Mouse (Mus musculus): ENCODE results near the gene Chn2.

Gene Chn2

DNA sequence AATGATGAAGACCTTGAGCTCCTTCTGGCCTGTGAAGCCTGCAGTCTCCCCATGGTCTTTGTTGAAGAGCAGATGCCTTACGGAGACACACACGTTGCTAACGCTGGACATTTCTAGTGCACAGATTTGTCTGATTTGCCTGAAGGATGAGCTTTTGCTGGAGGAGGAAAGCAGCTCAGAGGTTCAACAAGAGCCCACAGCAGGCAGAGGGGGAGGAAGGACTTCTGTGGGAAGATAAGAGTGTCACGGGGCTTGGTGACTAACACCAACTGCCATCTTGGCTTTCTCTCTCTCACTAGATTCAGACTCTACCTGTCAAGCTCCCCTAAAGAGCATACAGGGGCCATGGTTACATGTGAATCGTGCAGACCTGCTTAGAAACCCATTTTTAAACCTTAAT, 37.3 kb downstream of the Chn2 start:
- no peak for DNase-seq (ENCODE audit: low spot score)

DNA sequence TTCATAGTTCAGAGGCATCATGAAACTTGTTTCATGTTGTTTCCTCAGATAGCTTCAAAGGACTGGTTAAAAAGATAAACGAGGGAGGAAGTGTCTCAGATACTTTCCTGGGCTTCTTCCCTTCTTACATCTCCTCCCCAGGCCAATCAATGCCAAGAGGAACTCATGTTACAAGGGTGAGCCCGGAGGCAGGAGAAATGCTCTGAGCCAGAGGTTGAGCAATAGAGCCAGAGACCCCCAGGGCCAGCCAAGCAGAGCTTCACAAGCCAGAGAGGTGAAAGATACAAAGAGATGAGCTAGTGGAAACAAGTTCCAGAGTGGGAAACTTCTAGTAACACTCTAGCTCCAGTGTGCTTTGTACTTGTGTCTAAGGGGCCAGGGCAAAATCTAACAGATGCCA, 38.9 kb downstream of the Chn2 start:
- DNase-seq (ENCODE audit: low spot score), result no peak

DNA sequence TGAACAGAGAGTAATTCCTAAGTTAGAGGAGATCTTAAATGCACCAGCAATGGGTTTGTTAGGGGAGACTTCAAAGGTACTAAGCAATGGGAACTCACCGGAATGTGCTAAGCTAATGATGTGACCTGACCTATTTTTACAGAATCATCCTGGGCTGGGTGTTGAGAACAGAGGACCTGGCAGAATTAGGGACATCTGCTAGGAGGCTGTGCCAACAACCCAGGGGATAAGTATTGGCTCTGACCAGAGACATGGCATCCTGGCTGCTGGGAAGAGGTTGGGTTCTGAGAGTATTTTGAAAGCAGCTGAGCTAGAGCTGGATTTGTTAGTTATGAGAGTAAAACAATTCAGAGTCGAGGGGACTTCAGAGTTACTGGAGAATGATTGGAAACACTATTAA, 40.5 kb downstream of the Chn2 start:
- peak; percentile 19 for DNase-seq (ENCODE audit: low spot score)

DNA sequence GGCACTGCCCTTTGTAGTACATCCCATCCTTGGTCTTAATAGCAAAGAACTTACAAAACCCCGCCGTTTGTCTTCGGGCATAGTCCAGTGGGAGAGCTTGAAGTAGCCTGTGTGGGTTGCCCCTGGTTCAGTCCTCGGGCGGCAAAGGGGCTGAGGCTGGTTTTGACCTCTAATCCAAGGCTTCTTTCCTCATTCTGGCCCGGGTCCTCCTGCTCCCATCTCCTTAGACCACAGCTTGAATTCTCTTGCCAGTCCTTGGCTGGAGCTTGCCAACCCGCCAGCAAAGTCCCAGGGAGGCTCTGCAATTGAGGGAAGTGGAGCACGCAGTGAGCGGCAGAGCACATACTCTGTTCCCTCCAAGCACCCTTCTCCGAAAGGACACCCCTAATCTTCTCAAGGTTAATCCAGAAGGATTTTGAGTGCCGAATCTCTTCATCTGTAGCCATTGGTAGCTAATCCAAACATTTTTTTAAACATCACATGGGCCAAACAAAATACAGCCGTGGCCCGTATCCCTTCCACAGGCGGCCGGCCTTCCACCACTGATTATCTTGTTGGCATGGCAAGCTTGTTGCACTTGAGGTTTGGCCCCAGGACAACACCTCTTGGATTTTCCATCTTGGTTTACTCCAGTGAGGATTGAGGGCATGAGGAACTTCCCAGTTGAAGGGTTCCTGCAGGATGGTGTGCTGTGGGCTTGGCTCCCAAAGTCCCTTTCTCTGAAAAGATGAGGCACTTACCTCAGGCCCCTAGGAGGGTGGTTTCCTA, 41.3 kb downstream of the Chn2 start:
- no peak for DNase-seq (ENCODE audit: low spot score)

- DNase-seq (ENCODE audit: low spot score), result no peak
Observed at GRCm38 (mm10) chr6:54082576-54082975, 43.2 kb downstream of the Chn2 start.

GRCm38 (mm10) chr6:54084046-54084445, 44.7 kb downstream of the Chn2 start:
- no peak for DNase-seq (ENCODE audit: low spot score)

- DNase-seq (ENCODE audit: low spot score), result no peak
Observed at GRCm38 (mm10) chr6:54085009-54085408, 45.7 kb downstream of the Chn2 start.

GRCm38 (mm10) chr6:54088168-54088567, 48.8 kb downstream of the Chn2 start:
- DNase-seq (ENCODE audit: low spot score), result no peak

DNA sequence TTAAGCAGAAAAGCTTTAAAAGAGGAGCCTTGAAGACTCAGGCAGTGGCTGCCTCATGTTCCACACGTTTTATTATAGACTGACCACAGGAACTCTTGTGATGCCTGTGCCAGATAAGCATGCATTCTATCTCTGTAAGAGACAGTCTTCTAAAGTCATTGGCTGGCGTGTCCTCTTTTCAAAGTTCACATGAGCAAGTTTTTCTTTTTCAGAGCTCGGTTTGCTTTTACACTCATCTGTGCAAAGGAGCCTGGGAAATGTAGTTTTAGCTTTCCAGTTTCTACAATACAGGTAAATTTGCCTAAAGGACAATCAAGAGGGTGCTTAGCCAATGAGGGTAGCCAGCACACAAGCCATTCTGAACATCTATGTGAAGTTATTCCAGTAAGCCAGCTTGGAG, 51.5 kb downstream of the Chn2 start:
- DNase-seq (ENCODE audit: low spot score), result no peak

- DNase-seq (ENCODE audit: low spot score), result no peak
Observed at GRCm38 (mm10) chr6:54092920-54093319, 53.6 kb downstream of the Chn2 start.

DNA sequence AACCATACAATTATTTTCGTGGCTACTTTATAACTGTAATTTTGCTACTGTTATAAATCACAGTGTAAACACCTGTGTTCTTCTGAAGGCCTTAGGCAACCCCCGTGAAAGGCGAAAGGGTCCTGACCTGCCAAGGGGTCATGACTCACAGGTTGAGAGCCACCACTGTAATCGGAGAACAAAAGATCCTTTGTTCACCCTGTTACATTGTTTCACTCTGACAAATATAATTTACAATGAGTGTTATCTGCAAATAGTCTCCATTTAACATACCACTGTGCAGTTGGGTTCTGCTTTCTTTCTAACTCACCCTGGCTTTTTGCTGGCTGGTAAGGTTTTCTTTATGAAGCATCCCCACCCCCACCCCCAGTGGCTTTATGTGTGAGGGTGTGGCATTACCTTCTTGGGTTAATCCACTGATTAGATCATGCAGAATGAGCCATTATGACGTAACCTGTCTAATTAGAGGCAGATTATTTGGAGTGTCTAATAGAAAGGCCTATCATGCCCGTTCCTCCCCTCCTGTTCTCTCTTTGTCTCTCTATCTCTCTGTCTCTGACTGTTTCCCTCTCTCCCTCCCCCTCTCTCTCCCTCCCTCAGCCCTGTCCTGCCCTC, 56.9 kb downstream of the Chn2 start:
- DNase-seq (ENCODE audit: low spot score), result peak; percentile 49

GRCm38 (mm10) chr6:54096836-54097235, 57.5 kb downstream of the Chn2 start:
- no peak for DNase-seq (ENCODE audit: low spot score)

DNA sequence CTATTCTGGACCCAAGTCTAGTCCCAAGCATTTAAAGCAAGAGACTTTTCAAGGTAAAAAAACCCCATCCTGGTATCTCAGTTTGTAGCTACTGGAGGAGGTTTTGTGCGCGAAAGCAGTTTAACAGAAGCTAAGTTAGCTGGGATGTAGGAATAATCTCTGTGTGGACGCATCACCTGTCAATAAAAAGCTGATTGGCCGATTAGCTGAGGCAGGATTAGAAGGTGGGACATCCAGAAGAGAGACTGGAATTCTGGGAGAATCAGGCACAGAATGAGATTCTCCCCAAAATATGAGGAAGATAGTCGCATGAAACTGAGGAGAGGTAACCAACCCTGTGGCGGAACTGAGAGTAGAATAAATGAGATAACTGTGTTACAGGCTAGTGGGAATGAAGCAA, 59.0 kb downstream of the Chn2 start:
- no peak for DNase-seq (ENCODE audit: low spot score)

- no peak for DNase-seq (ENCODE audit: low spot score)
Observed at GRCm38 (mm10) chr6:54099659-54100058, 60.3 kb downstream of the Chn2 start.

GRCm38 (mm10) chr6:54102210-54102609, 62.9 kb downstream of the Chn2 start:
- no peak for DNase-seq (ENCODE audit: low spot score)

- DNase-seq (ENCODE audit: low spot score), result no peak
Observed at GRCm38 (mm10) chr6:54103276-54103975, 64.1 kb downstream of the Chn2 start.

DNA sequence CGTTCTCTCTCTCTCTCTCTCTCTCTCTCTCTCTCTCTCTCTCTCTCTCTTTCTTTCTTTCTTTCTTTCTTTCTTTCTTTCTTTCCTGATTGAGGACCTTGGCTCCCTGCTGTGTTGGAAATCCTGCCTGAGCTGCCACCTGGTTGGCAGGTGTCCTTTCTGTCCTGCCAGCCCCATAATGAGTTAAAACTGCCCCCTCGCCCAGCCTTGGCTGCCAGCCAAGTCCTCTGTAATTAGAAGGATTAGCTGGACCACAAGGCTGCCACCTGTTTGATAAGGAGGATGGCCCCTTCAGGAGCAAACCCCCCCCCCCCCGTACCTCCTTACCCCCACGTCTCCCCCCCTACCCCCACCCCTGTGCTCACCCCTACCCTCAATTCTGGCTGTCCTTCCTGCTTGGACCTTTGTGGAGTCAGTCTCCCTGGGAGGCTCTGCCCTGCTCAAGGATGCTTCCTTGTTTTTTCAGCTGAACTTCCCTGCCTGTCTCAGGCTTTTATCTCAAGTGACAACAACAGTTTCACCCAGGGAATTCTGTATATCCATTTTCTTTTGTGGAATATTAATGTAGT, 72.1 kb downstream of the Chn2 start:
- DNase-seq (ENCODE audit: low spot score), result peak; percentile 28

- peak; percentile 78 for DNase-seq (ENCODE audit: low spot score)
Observed at GRCm38 (mm10) chr6:54113338-54113737, 74.0 kb downstream of the Chn2 start.

GRCm38 (mm10) chr6:54114412-54114811, 75.1 kb downstream of the Chn2 start:
- no peak for DNase-seq (ENCODE audit: low spot score)

DNA sequence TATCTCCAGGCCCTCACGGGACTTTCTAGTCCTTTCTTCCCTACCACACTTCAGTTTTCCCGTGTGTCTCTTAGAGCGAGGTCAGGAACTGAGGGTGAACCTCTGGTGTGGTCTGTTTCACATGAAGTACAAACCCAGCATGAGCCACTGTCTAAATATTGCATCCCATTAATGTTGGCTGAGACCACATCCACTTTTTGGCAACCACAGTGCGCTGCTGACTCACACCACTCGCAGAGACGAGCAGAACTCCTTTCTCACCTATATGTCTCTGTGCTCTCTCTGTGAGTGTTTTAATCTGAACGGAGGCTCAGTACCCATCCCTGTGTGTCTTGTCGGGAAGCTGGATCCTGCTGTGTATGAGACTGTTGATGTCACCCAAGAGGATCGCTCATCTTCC, 76.9 kb downstream of the Chn2 start:
- no peak for DNase-seq (ENCODE audit: low spot score)

GRCm38 (mm10) chr6:54117001-54117591, 77.7 kb downstream of the Chn2 start:
- DNase-seq (ENCODE audit: low spot score), result no peak

DNA sequence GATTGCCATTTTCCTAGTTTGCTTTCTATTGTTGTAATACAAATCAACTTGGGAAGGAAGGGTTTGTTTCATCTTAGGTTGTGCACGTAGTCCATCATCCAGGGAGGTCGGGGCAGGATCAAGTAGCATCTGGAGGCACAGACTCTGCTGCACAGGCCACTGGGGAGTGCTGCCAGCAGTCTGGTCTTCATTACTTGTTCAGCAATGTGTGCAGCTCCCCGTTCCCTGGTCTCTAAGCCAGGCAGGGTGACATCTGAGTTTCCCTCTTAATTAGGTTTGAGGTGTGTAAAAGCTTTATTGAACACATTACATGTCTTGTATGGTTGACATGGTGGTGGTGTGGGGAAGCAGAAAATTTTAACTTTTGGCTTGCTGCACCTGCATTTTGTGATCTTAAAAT, 79.0 kb downstream of the Chn2 start:
- peak; percentile 39 for DNase-seq (ENCODE audit: low spot score)

DNA sequence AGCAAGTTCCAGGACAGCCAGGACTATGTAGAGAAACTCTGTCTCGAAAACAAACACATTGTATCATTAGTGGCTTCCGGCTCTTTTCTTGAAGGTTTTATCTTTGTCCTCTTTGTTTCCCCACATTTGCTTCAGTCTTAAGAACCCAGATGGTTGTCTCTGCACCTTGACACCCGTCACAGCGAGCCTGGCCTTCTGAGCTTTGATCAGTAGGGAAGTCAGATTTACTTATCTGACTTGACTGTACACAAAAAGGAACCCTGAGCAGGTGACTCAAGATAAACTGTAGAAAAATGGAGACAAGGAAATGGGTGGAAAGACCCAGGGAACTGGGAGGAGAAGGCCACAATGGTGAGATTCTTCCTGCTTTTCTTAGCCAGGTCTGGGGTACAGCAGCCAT, 79.5 kb downstream of the Chn2 start:
- DNase-seq (ENCODE audit: low spot score), result no peak
